Mouse (Mus musculus) forebrain, embryonic 13.5 days (tissue): ENCODE measurements around the gene Zfand3. TPM values are rescaled to one million over a fixed set of nuclear protein-coding genes. Genes with fewer than 3 reads are reported as not detected.
A peak's percentile ranks its signal among the peaks of the same experiment; 100 is the strongest.

Source experiments
- ATAC-seq: fragments of 200-750 bp; cut with Nextera tagmentation; 2 replicates; pipeline ENCODE4 v1.8.0; 2017
- H3K27ac ChIP-seq: fragments of 300-500 bp; sonication (generic); 2 replicates; pipeline ENCODE4 v1.5.1; 2015; ENCODE audit warnings: inconsistent platforms, mild to moderate bottlenecking, moderate library complexity
- H3K27me3 ChIP-seq: fragments of 300-500 bp; sonication (generic); 2 replicates; pipeline ENCODE4 v1.6.1; 2015; ENCODE audit warnings: mild to moderate bottlenecking, inconsistent platforms
- H3K36me3 ChIP-seq: fragments of 300-500 bp; sonication (generic); 2 replicates; pipeline ENCODE4 v1.6.1; 2015; ENCODE audit warnings: mild to moderate bottlenecking, inconsistent platforms; ENCODE audit not compliant: poor library complexity, severe bottlenecking
- H3K4me1 ChIP-seq: fragments of 300-500 bp; sonication (generic); 2 replicates; pipeline ENCODE4 v1.6.1; 2015; ENCODE audit warnings: inconsistent platforms
- H3K4me2 ChIP-seq: fragments of 300-500 bp; sonication (generic); 2 replicates; pipeline ENCODE4 v1.6.1; 2015; ENCODE audit warnings: inconsistent platforms, mild to moderate bottlenecking, moderate library complexity
- H3K4me3 ChIP-seq: fragments of 300-500 bp; sonication (generic); 2 replicates; pipeline ENCODE4 v1.5.1; 2015; ENCODE audit warnings: mild to moderate bottlenecking, inconsistent platforms
- H3K9ac ChIP-seq: fragments of 300-500 bp; sonication (generic); 2 replicates; pipeline ENCODE4 v1.6.1; 2015; ENCODE audit warnings: mild to moderate bottlenecking, inconsistent platforms
- H3K9me3 ChIP-seq: fragments of 300-500 bp; sonication (generic); replicated peaks from 2 replicates; pipeline ENCODE4 v1.6.1; 2016; ENCODE audit warnings: inconsistent platforms
- WGBS: fragments of 180-500 bp; shearing (Covaris S2); methylation state at CpG from one replicate; pipeline ENCODE4 v1.1.7; 2015; 5-methylcytosine and 5-hydroxymethylcytosine counted together
- polyA plus RNA-seq: library from polyadenylated mRNA; unstranded; fragments of >200 nt; fragmentation: Nextera tagmentation; extraction: Ambion mirVana; gene quantifications from 2 replicates; pipeline ENCODE4 v1.2.1, GENCODE M21; 2015

Zfand3 gene
- polyA plus RNA-seq, 1 experiment from 2014 or later: 63.3 TPM

GRCm38 (mm10) chr17:30192416-30193005 is 188.0 kb downstream of the Zfand3 start:
- peaks cover 5% of the 10 kb centered on the region for H3K36me3 ChIP-seq
- H3K27ac ChIP-seq: no peak overlapping the region
- no peak for ATAC-seq
- H3K4me3 ChIP-seq: no peak overlapping the region
- 88% methylated on average over 26 of the region's 26 CpGs for WGBS
- no peaks in the 10 kb centered on the region for H3K9me3 ChIP-seq
- H3K4me1 ChIP-seq: peaks cover 96% of the 10 kb centered on the region
- no peak overlapping the region for H3K9ac ChIP-seq
- H3K4me2 ChIP-seq: no peak overlapping the region
- no peaks in the 10 kb centered on the region for H3K27me3 ChIP-seq

GRCm38 (mm10) chr17:30193615-30194014 is 189.1 kb downstream of the Zfand3 start:
- no peak for ATAC-seq
- Histone ChIP-seq H3K27me3 (no peaks in the 10 kb centered on the region), H3K4me1 (peaks cover 95% of the 10 kb centered on the region), H3K4me3 (no peak overlapping the region), H3K36me3 (peaks cover 5% of the 10 kb centered on the region), H3K4me2 (no peak overlapping the region), H3K9me3 (no peaks in the 10 kb centered on the region), H3K9ac (no peak overlapping the region), H3K27ac (no peak overlapping the region)
- 86% methylated on average over 2 of the region's 2 CpGs for WGBS

GRCm38 (mm10) chr17:30194091-30194490 is 189.6 kb downstream of the Zfand3 start:
- H3K27me3 ChIP-seq: no peaks in the 10 kb centered on the region
- H3K27ac ChIP-seq: no peak overlapping the region
- H3K36me3 ChIP-seq: peaks cover 5% of the 10 kb centered on the region
- peaks cover 96% of the 10 kb centered on the region for H3K4me1 ChIP-seq
- no peak overlapping the region for H3K4me3 ChIP-seq
- no peak overlapping the region for H3K9ac ChIP-seq
- no peak for ATAC-seq
- no peaks in the 10 kb centered on the region for H3K9me3 ChIP-seq
- 61% methylated on average over 3 of the region's 3 CpGs for WGBS
- H3K4me2 ChIP-seq: no peak overlapping the region

GRCm38 (mm10) chr17:30194629-30195445 is 190.3 kb downstream of the Zfand3 start:
- H3K36me3 ChIP-seq: peaks cover 5% of the 10 kb centered on the region
- ATAC-seq: no peak
- no peak overlapping the region for H3K4me2 ChIP-seq
- H3K27me3 ChIP-seq: no peaks in the 10 kb centered on the region
- H3K27ac ChIP-seq: peak overlapping the region; percentile 71
- peaks cover 96% of the 10 kb centered on the region for H3K4me1 ChIP-seq
- WGBS: 47% methylated on average over 11 of the region's 11 CpGs
- no peak overlapping the region for H3K9ac ChIP-seq
- no peaks in the 10 kb centered on the region for H3K9me3 ChIP-seq
- no peak overlapping the region for H3K4me3 ChIP-seq

GRCm38 (mm10) chr17:30195591-30196183 is 191.2 kb downstream of the Zfand3 start:
- H3K9ac ChIP-seq: no peak overlapping the region
- ATAC-seq: no peak
- peaks cover 96% of the 10 kb centered on the region for H3K4me1 ChIP-seq
- no peak overlapping the region for H3K4me3 ChIP-seq
- peak overlapping the region; percentile 6; the same call in 1 of the 2 replicates for H3K27ac ChIP-seq
- H3K4me2 ChIP-seq: no peak overlapping the region
- H3K9me3 ChIP-seq: no peaks in the 10 kb centered on the region
- H3K27me3 ChIP-seq: no peaks in the 10 kb centered on the region
- H3K36me3 ChIP-seq: peaks cover 5% of the 10 kb centered on the region
- 76% methylated on average over 17 of the region's 21 CpGs for WGBS

- Histone ChIP-seq H3K9me3 (no peaks in the 10 kb centered on the region), H3K36me3 (peaks cover 5% of the 10 kb centered on the region), H3K9ac (no peak overlapping the region), H3K4me1 (peaks cover 96% of the 10 kb centered on the region), H3K27me3 (no peaks in the 10 kb centered on the region), H3K4me2 (no peak overlapping the region), H3K27ac (peak overlapping the region; percentile 68), H3K4me3 (no peak overlapping the region)
- 56% methylated on average over 17 of the region's 17 CpGs for WGBS
- ATAC-seq: peak; percentile 34; the same call in 1 of the 2 replicates
These were observed 192.1 kb downstream of the Zfand3 start for GRCm38 (mm10) chr17:30196401-30197279.

- no peak overlapping the region for H3K4me3 ChIP-seq
- H3K4me1 ChIP-seq: peaks cover 96% of the 10 kb centered on the region
- no peak overlapping the region; the same call in 1 of the 2 replicates for H3K27ac ChIP-seq
- H3K36me3 ChIP-seq: peaks cover 4% of the 10 kb centered on the region
- H3K9ac ChIP-seq: no peak overlapping the region
- 69% methylated on average over 12 of the region's 12 CpGs for WGBS
- H3K27me3 ChIP-seq: no peaks in the 10 kb centered on the region
- no peaks in the 10 kb centered on the region for H3K9me3 ChIP-seq
- no peak overlapping the region for H3K4me2 ChIP-seq
- no peak for ATAC-seq
These were observed 192.9 kb downstream of the Zfand3 start for GRCm38 (mm10) chr17:30197280-30198030.

GRCm38 (mm10) chr17:30198422-30198821 is 193.9 kb downstream of the Zfand3 start:
- Histone ChIP-seq H3K4me2 (no peak overlapping the region), H3K9ac (no peak overlapping the region), H3K4me1 (peaks cover 96% of the 10 kb centered on the region), H3K9me3 (no peaks in the 10 kb centered on the region), H3K36me3 (no peaks in the 10 kb centered on the region), H3K27ac (no peak overlapping the region; the same call in 1 of the 2 replicates), H3K27me3 (no peaks in the 10 kb centered on the region), H3K4me3 (no peak overlapping the region)
- no peak for ATAC-seq
- 85% methylated on average over 10 of the region's 10 CpGs for WGBS

- no peaks in the 10 kb centered on the region for H3K27me3 ChIP-seq
- H3K4me1 ChIP-seq: peaks cover 96% of the 10 kb centered on the region
- no peak overlapping the region for H3K9ac ChIP-seq
- WGBS: 80% methylated on average over 13 of the region's 13 CpGs
- H3K4me3 ChIP-seq: no peak overlapping the region
- peak overlapping the region; percentile 11; the same call in 1 of the 2 replicates for H3K27ac ChIP-seq
- no peak for ATAC-seq
- no peak overlapping the region for H3K4me2 ChIP-seq
- H3K9me3 ChIP-seq: no peaks in the 10 kb centered on the region
- no peaks in the 10 kb centered on the region for H3K36me3 ChIP-seq
These were observed 195.1 kb downstream of the Zfand3 start for GRCm38 (mm10) chr17:30199374-30200247.

- Histone ChIP-seq H3K9ac (no peak overlapping the region), H3K4me2 (no peak overlapping the region), H3K9me3 (no peaks in the 10 kb centered on the region), H3K4me1 (peaks cover 96% of the 10 kb centered on the region), H3K27me3 (no peaks in the 10 kb centered on the region), H3K36me3 (no peaks in the 10 kb centered on the region), H3K27ac (0 out of 2 replicates have a peak overlapping the region, but pooled peaks have one; percentile 11), H3K4me3 (no peak overlapping the region)
- 76% methylated on average over 4 of the region's 4 CpGs for WGBS
- no peak for ATAC-seq
These were observed 195.8 kb downstream of the Zfand3 start for GRCm38 (mm10) chr17:30200283-30200682.
